Mouse (Mus musculus) small intestine, adult 2 months (tissue): ENCODE measurements around the gene Pde4d. TPM values are rescaled to one million over a fixed set of nuclear protein-coding genes. Genes with fewer than 3 reads are reported as not detected.
"Not testable (repeated sequence)": the region's sequence is repeated elsewhere in the genome, so short reads cannot be mapped to it uniquely, and the experiment has no call there.

ENCODE experiments used
- H3K27ac ChIP-seq: fragments of 200-500 bp; 2 replicates; pipeline ENCODE4 v1.5.1; 2012; ENCODE audit warnings: low read depth, low read length, control low read depth, inconsistent platforms; ENCODE audit not compliant: insufficient read depth
- H3K27me3 ChIP-seq: fragments of 200-500 bp; 2 replicates; pipeline ENCODE4 v1.6.1; 2012; ENCODE audit warnings: mild to moderate bottlenecking, moderate library complexity, low read length, inconsistent platforms; ENCODE audit not compliant: control insufficient read depth, insufficient read depth
- H3K36me3 ChIP-seq: fragments of 200-500 bp; 2 replicates; pipeline ENCODE4 v1.6.1; 2012; ENCODE audit warnings: mild to moderate bottlenecking, low read length, control low read depth, inconsistent platforms; ENCODE audit not compliant: control insufficient read depth, insufficient read depth
- H3K4me1 ChIP-seq: fragments of 200-500 bp; 2 replicates; pipeline ENCODE4 v1.6.1; 2012; ENCODE audit warnings: low read length, inconsistent platforms, mixed read lengths; ENCODE audit not compliant: control insufficient read depth, insufficient read depth, insufficient read length
- H3K4me3 ChIP-seq: fragments of 200-500 bp; 2 replicates; pipeline ENCODE4 v1.5.1; 2012; ENCODE audit warnings: low read depth, mild to moderate bottlenecking, control low read depth, inconsistent platforms, low read length, moderate library complexity
- CTCF ChIP-seq: fragments of 200-500 bp; IDR thresholded peaks from 2 replicates; pipeline ENCODE4 v1.5.1; 2012; ENCODE audit warnings: low read depth, mild to moderate bottlenecking, control low read depth, inconsistent platforms, low read length, moderate library complexity, mixed read lengths; ENCODE audit not compliant: insufficient replicate concordance, insufficient read length; ENCODE audit errors: extremely low read depth
- POLR2A ChIP-seq: fragments of 200-500 bp; IDR thresholded peaks from 2 replicates; pipeline ENCODE4 v1.6.1; 2012; ENCODE audit warnings: low read depth, mild to moderate bottlenecking, control low read depth, inconsistent platforms, low read length, moderate library complexity
- WGBS: fragments of 180-500 bp; shearing (Covaris S2); methylation state at CpG from one replicate; pipeline ENCODE4 v1.1.7; 2018; 5-methylcytosine and 5-hydroxymethylcytosine counted together
- polyA plus RNA-seq: library from polyadenylated mRNA; depleted of rRNA; stranded (reverse); fragments of >200 nt; gene quantifications from 2 replicates; pipeline ENCODE4 v1.2.3, GENCODE M21; 2012

Pde4d gene
- polyA plus RNA-seq, 1 experiment, result 8.4 TPM

- Histone ChIP-seq H3K4me1 (no peaks in the 10 kb centered on the region), H3K27me3 (no peaks in the 10 kb centered on the region), H3K27ac (no peak overlapping the region), H3K36me3 (no peaks in the 10 kb centered on the region), H3K4me3 (no peak overlapping the region)
- TF ChIP-seq CTCF (no peak), POLR2A (no peak)
- 70% methylated on average over 3 of the region's 3 CpGs for WGBS
Observed at GRCm38 (mm10) chr13:108769465-108770056, 319.8 kb downstream of the Pde4d start.

- Histone ChIP-seq H3K36me3 (no peaks in the 10 kb centered on the region), H3K4me1 (no peaks in the 10 kb centered on the region), H3K27ac (no peak overlapping the region), H3K27me3 (no peaks in the 10 kb centered on the region), H3K4me3 (no peak overlapping the region)
- 87% methylated on average over 3 of the region's 3 CpGs for WGBS
- no peak for TF ChIP-seq CTCF
- TF ChIP-seq POLR2A, result no peak
Observed at GRCm38 (mm10) chr13:108772386-108772785, 322.6 kb downstream of the Pde4d start.

GRCm38 (mm10) chr13:108774981-108775380, 325.2 kb downstream of the Pde4d start:
- Histone ChIP-seq H3K36me3 (no peaks in the 10 kb centered on the region), H3K27me3 (no peaks in the 10 kb centered on the region), H3K4me3 (no peak overlapping the region), H3K4me1 (no peaks in the 10 kb centered on the region), H3K27ac (no peak overlapping the region)
- WGBS, result 58% methylated on average over 1 of the region's 1 CpGs
- no peak for TF ChIP-seq POLR2A
- no peak for TF ChIP-seq CTCF

- Histone ChIP-seq H3K36me3 (no peaks in the 10 kb centered on the region), H3K27me3 (no peaks in the 10 kb centered on the region), H3K27ac (no peak overlapping the region), H3K4me1 (no peaks in the 10 kb centered on the region), H3K4me3 (no peak overlapping the region)
- 66% methylated on average over 7 of the region's 7 CpGs for WGBS
- TF ChIP-seq POLR2A (no peak), CTCF (no peak)
Observed at GRCm38 (mm10) chr13:108775882-108776281, 326.1 kb downstream of the Pde4d start.

GRCm38 (mm10) chr13:108797620-108798019, 347.9 kb downstream of the Pde4d start:
- H3K27ac ChIP-seq, H3K4me3 ChIP-seq, H3K27me3 ChIP-seq, H3K36me3 ChIP-seq, H3K4me1 ChIP-seq: not testable (repeated sequence)
- WGBS, result 92% methylated on average over 3 of the region's 3 CpGs

GRCm38 (mm10) chr13:108809191-108809590, 359.4 kb downstream of the Pde4d start:
- no peaks in the 10 kb centered on the region for H3K36me3 ChIP-seq
- no peaks in the 10 kb centered on the region for H3K4me1 ChIP-seq
- H3K27ac ChIP-seq, result no peak overlapping the region
- 78% methylated on average over 7 of the region's 7 CpGs for WGBS
- TF ChIP-seq CTCF (no peak), POLR2A (no peak)
- no peak overlapping the region for H3K4me3 ChIP-seq
- H3K27me3 ChIP-seq, result no peaks in the 10 kb centered on the region

- TF ChIP-seq CTCF (no peak), POLR2A (no peak)
- Histone ChIP-seq H3K4me3 (no peak overlapping the region), H3K4me1 (no peaks in the 10 kb centered on the region), H3K36me3 (no peaks in the 10 kb centered on the region), H3K27me3 (no peaks in the 10 kb centered on the region), H3K27ac (no peak overlapping the region)
- WGBS, result 62% methylated on average over 3 of the region's 3 CpGs
Observed at GRCm38 (mm10) chr13:108812956-108813355, 363.2 kb downstream of the Pde4d start.
